Mouse (Mus musculus): ENCODE measurements at regions not wholly inside any gene's neighbourhood (a gene's known extent, or its start where the extent isn't known, plus 50 kb on each side); places are given as distances from the start of the nearest gene placed in this dataset.

DNA sequence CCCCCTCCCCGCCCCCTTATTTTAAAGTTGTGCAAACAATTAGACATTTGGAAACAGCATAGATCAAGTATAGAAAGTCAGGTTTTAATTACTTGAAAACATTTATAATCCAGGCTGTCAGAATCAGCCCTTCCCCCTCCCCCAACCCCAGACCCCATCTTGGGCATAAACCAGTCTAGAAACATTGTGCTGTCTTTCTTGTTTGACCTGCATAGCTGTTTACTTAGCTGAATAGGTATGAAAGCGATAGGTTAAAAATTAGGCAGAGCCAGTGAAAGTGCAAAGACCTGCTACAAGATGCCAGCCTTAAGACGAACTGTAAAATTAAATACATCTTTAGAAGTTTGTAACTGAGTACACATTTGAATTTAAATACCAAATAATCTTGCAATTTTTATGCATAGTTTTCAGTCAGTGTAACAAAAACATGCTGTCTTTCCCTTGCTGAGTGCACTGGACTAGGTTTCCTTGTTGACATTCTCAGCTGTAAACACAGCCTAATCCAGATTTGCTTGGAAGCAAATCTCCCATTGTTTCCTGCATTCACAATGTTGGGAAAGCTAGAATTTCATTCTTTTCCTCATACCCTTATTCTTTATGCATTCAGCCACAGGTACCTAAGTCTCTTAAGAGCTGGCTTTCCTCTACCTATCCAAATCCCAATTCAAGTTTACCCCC, 234.2 kb upstream of the Tbx18 start:
- no peak for TF ChIP-seq POLR2A (IDR thresholded peaks at IDR 0.05; ENCODE audit: borderline replicate concordance, control insufficient read depth, low read depth, low read length)
- TF ChIP-seq CTCF (IDR thresholded peaks at IDR 0.05; ENCODE audit: control insufficient read depth, insufficient read depth, low read length), result no peak
